Mouse (Mus musculus) neural tube, embryonic 11.5 days (tissue): ENCODE measurements around the gene Grb10. TPM values are rescaled to one million over a fixed set of nuclear protein-coding genes. Genes with fewer than 3 reads are reported as not detected.
A peak's percentile ranks its signal among the peaks of the same experiment; 100 is the strongest.

Source experiments
- ATAC-seq: fragments of 200-750 bp; cut with Nextera tagmentation; 2 replicates; pipeline ENCODE4 v1.8.0; 2017; ENCODE audit warnings: moderate number of reproducible peaks, mild to moderate bottlenecking, moderate TSS enrichment, moderate library complexity; ENCODE audit not compliant: insufficient read depth, low FRiP score, low TSS enrichment
- DNase-seq: peaks from one replicate; pipeline ENCODE4 v3.0.0-alpha.2; 2015; ENCODE audit warnings: low spot score
- H3K27ac ChIP-seq: fragments of 300-500 bp; sonication (generic); 2 replicates; pipeline ENCODE4 v1.5.1; 2014; ENCODE audit warnings: low read depth, mild to moderate bottlenecking, low read length
- H3K27me3 ChIP-seq: fragments of 300-500 bp; sonication (generic); 2 replicates; pipeline ENCODE4 v1.6.1; 2014; ENCODE audit warnings: mild to moderate bottlenecking, low read length, mixed read lengths; ENCODE audit not compliant: control insufficient read depth, insufficient read depth
- H3K36me3 ChIP-seq: fragments of 300-500 bp; sonication (generic); 2 replicates; pipeline ENCODE4 v1.6.1; 2014; ENCODE audit warnings: mild to moderate bottlenecking, low read length, moderate library complexity, mixed read lengths; ENCODE audit not compliant: control insufficient read depth, insufficient read depth
- H3K4me1 ChIP-seq: fragments of 300-500 bp; sonication (generic); 2 replicates; pipeline ENCODE4 v1.6.1; 2014; ENCODE audit warnings: low read length, mixed read lengths; ENCODE audit not compliant: control insufficient read depth, insufficient read depth
- H3K4me2 ChIP-seq: fragments of 300-500 bp; sonication (generic); 2 replicates; pipeline ENCODE4 v1.6.1; 2014; ENCODE audit warnings: low read depth, mild to moderate bottlenecking, moderate library complexity
- H3K4me3 ChIP-seq: fragments of 300-500 bp; sonication (generic); 2 replicates; pipeline ENCODE4 v1.5.1; 2014; ENCODE audit warnings: low read depth, low read length
- H3K9ac ChIP-seq: fragments of 300-500 bp; sonication (generic); 2 replicates; pipeline ENCODE4 v1.6.1; 2014; ENCODE audit warnings: mild to moderate bottlenecking, low read length
- H3K9me3 ChIP-seq: fragments of 300-500 bp; sonication (generic); 2 replicates; pipeline ENCODE4 v1.6.1; 2016; ENCODE audit warnings: low read length; ENCODE audit not compliant: control insufficient read depth
- WGBS: fragments of 180-500 bp; shearing (Covaris S2); extraction: QIAGEN DNeasy Blood & Tissue Kit; methylation state at CpG from one replicate; pipeline ENCODE4 v1.1.7; 2014; 5-methylcytosine and 5-hydroxymethylcytosine counted together
- polyA plus RNA-seq: library from polyadenylated mRNA; unstranded; fragments of >200 nt; fragmentation: Nextera tagmentation; extraction: Ambion mirVana; gene quantifications from 2 replicates; pipeline ENCODE4 v1.2.1, GENCODE M21; 2014

Gene Grb10
- polyA plus RNA-seq, 1 experiment from 2014 or later = 181 TPM

DNA sequence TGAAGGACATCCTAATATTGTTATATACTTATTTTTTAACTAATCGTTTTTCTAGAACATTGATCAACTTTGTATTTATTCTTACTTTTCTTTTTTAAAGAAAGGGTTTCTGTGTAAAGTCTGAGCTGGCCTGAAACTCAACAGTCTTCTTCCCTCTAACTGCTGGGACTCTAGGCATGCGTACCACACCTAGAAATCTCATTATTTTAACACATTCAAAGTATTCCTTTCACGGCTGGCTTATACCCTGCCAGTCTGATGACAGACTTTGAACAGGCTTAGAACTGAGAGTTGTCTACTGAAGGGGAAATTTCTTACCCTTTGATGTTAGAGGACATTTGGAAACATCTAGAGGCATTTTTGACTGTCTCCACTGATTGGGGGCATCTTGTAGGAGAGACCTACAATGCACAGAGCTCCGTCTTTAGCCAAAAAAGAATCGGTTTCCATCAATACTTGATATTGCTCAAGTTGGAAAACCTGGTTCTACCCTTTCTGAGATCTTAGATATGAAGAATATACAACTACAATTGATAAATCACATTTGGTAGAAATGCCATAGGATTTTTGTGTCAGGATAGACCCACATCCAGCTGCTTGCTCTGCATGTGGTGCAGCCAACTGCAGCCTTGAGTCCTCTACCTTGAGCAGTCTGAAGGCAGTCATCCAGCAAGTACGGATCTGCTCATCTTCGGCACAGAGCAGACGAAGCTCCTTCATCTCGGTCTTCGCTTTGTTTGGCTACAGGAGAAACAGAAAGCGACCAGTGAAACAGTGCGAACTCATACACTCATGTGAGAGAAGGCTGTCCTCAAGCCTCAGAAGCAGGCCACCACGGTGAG is 95.0 kb downstream of the Grb10 start:
- H3K9ac ChIP-seq = no peak overlapping the region
- H3K36me3 ChIP-seq = no peaks in the 10 kb centered on the region; the same call in 1 of the 2 replicates
- WGBS = 83% methylated on average over 13 of the region's 13 CpGs
- no peak overlapping the region for H3K4me2 ChIP-seq
- ATAC-seq (no peak), DNase-seq (no peak)
- H3K27ac ChIP-seq = no peak overlapping the region
- no peaks in the 10 kb centered on the region for H3K9me3 ChIP-seq
- no peak overlapping the region for H3K4me3 ChIP-seq
- H3K4me1 ChIP-seq = peaks cover 3% of the 10 kb centered on the region; the same call in 1 of the 2 replicates
- H3K27me3 ChIP-seq = no peaks in the 10 kb centered on the region

- Histone ChIP-seq H3K9me3 (no peaks in the 10 kb centered on the region), H3K4me1 (peaks cover 3% of the 10 kb centered on the region; the same call in 1 of the 2 replicates), H3K27ac (no peak overlapping the region), H3K27me3 (no peaks in the 10 kb centered on the region), H3K4me3 (no peak overlapping the region), H3K4me2 (no peak overlapping the region), H3K9ac (no peak overlapping the region), H3K36me3 (no peaks in the 10 kb centered on the region; the same call in 1 of the 2 replicates)
- 0 out of 2 replicates have a peak, but pooled peaks have one; percentile 7 for ATAC-seq
- 33% methylated on average over 6 of the region's 6 CpGs for WGBS
- DNase-seq = no peak
These were observed 95.9 kb downstream of the Grb10 start for GRCm38 (mm10) chr11:11942320-11943217.

- no peaks in the 10 kb centered on the region; the same call in 1 of the 2 replicates for H3K36me3 ChIP-seq
- peak; percentile 49; the same call in 1 of the 2 replicates for ATAC-seq
These were observed 97.4 kb downstream of the Grb10 start for GRCm38 (mm10) chr11:11940833-11941681.

DNA sequence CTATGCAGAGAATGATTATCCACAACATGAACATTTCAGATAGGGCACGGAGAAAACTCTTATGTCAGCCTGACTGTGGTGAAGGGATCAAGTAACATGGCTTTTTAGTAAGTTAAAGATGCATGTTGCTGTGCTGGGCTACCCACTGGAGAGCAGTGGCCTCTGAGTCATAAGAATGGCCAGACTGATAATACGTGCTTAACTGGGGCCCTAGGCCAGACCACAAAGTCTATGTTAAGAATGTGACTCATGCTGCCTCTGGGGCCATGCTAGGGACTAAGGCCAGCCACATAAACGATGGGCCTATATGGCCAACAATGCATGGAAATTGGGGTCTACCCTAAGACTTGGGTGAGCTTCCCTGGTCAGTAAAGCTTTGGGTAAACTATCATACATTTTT is 98.9 kb downstream of the Grb10 start:
- Histone ChIP-seq H3K4me3 (no peak overlapping the region), H3K4me1 (peaks cover 3% of the 10 kb centered on the region; the same call in 1 of the 2 replicates), H3K9me3 (no peaks in the 10 kb centered on the region), H3K4me2 (no peak overlapping the region), H3K36me3 (no peaks in the 10 kb centered on the region; the same call in 1 of the 2 replicates), H3K9ac (no peak overlapping the region), H3K27me3 (no peaks in the 10 kb centered on the region), H3K27ac (no peak overlapping the region)
- ATAC-seq (no peak), DNase-seq (no peak)
- WGBS = 82% methylated on average over 3 of the region's 3 CpGs

More at GRCm38 (mm10) chr11:11940833-11941681, 97.4 kb downstream of the Grb10 start:
- 35% methylated on average over 5 of the region's 5 CpGs for WGBS
- Histone ChIP-seq H3K27me3 (no peaks in the 10 kb centered on the region), H3K4me1 (peaks cover 3% of the 10 kb centered on the region; the same call in 1 of the 2 replicates), H3K4me2 (no peak overlapping the region), H3K27ac (no peak overlapping the region), H3K4me3 (no peak overlapping the region), H3K9ac (no peak overlapping the region), H3K9me3 (no peaks in the 10 kb centered on the region)
- DNase-seq = no peak

DNA sequence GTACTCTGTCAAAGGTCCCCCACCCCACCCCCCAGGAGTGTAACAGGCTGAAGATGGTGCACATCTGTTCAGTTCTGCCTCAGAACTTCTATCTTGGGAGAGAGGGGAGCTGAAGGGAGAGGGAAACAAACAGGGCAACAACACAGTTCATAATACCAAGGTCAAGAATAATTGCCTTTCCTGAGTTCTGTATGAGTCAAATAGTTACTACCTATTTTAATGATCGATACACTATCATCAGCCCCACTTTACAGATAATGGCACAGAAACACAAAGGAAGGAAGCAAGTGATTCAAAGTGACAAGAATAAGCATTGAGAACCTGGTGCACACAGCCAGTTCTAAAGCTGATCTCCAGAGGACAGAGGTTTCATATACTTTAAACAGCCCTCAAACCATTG is 99.9 kb downstream of the Grb10 start:
- Histone ChIP-seq H3K9ac (no peak overlapping the region), H3K4me1 (peaks cover 3% of the 10 kb centered on the region; the same call in 1 of the 2 replicates), H3K27ac (no peak overlapping the region), H3K27me3 (no peaks in the 10 kb centered on the region), H3K9me3 (no peaks in the 10 kb centered on the region), H3K4me2 (no peak overlapping the region), H3K4me3 (no peak overlapping the region), H3K36me3 (peaks cover 2% of the 10 kb centered on the region; the same call in 1 of the 2 replicates)
- DNase-seq = no peak
- 88% methylated on average over 1 of the region's 1 CpGs for WGBS
- ATAC-seq = no peak

- Histone ChIP-seq H3K4me3 (no peak overlapping the region), H3K27me3 (no peaks in the 10 kb centered on the region), H3K4me2 (no peak overlapping the region), H3K4me1 (peaks cover 2% of the 10 kb centered on the region; the same call in 1 of the 2 replicates), H3K36me3 (peaks cover 2% of the 10 kb centered on the region; the same call in 1 of the 2 replicates), H3K27ac (no peak overlapping the region), H3K9ac (no peak overlapping the region), H3K9me3 (no peaks in the 10 kb centered on the region)
- DNase-seq = no peak
- WGBS = 80% methylated on average over 10 of the region's 10 CpGs
- ATAC-seq = no peak
These were observed 101.0 kb downstream of the Grb10 start for GRCm38 (mm10) chr11:11937340-11938030.

GRCm38 (mm10) chr11:11934808-11935207 is 103.7 kb downstream of the Grb10 start:
- no peak for DNase-seq
- peaks cover 7% of the 10 kb centered on the region for H3K4me1 ChIP-seq
- no peak overlapping the region for H3K4me2 ChIP-seq
- no peak overlapping the region for H3K4me3 ChIP-seq
- no peak overlapping the region for H3K9ac ChIP-seq
- peaks cover 4% of the 10 kb centered on the region; the same call in 1 of the 2 replicates for H3K36me3 ChIP-seq
- WGBS = 86% methylated on average over 8 of the region's 8 CpGs
- H3K9me3 ChIP-seq = no peaks in the 10 kb centered on the region
- H3K27ac ChIP-seq = no peak overlapping the region
- no peaks in the 10 kb centered on the region for H3K27me3 ChIP-seq
- no peak for ATAC-seq
